Mouse (Mus musculus) layer of hippocampus, adult 2 months (tissue): ENCODE data around the gene Fgfr1op2. TPM values are rescaled to one million over a fixed set of nuclear protein-coding genes. Genes with fewer than 3 reads are reported as not detected.

Experiments used
- DNase-seq, 2 experiments: peaks; one replicate each; pipeline ENCODE4 v3.0.0; 2022; ENCODE audit warnings: low spot score in 2 of 2
- H3K27ac ChIP-seq: fragments of 200-600 bp; 2 replicates; pipeline ENCODE4 v1.8.1; 2022
- H3K4me3 ChIP-seq: fragments of 200-600 bp; 2 replicates; pipeline ENCODE4 v1.8.1; 2022; ENCODE audit warnings: mild to moderate bottlenecking
- CTCF ChIP-seq: fragments of 200-600 bp; conservative IDR thresholded peaks from 2 replicates; pipeline ENCODE4 v1.8.1; 2022; ENCODE audit warnings: antibody characterized with exemption, mild to moderate bottlenecking, moderate library complexity
- total RNA-seq, 2 experiments: library from RNA; stranded (reverse); gene quantifications; 2 replicates each; pipeline ENCODE4 v1.2.3; 2021

The Fgfr1op2 gene
- total RNA-seq, 2 experiments from 2014 or later, result 103 to 109 TPM

DNA sequence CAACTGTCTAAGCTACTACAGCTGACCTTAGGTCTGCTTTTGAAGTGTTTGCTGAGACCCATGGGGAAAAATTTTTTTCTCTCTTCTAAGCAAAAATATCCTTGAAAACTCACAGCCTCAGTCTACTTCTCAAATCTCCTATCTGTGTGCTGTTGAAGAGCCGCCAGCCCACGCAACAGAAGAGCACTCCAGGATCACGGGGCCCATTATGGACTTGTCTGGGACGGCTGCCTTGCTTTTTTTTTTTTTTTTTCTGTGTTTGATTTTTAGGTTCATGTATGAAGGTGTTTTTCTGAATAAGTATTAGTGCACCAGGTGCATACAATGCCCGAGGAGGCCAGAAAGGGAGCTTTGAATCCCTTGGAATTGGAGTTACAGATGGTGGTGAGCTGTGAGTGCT lies 59.5 kb downstream of the Fgfr1op2 start:
- no peak overlapping the region for H3K4me3 ChIP-seq
- TF ChIP-seq CTCF, result no peak
- H3K27ac ChIP-seq, result no peak overlapping the region
- no peak for DNase-seq

DNA sequence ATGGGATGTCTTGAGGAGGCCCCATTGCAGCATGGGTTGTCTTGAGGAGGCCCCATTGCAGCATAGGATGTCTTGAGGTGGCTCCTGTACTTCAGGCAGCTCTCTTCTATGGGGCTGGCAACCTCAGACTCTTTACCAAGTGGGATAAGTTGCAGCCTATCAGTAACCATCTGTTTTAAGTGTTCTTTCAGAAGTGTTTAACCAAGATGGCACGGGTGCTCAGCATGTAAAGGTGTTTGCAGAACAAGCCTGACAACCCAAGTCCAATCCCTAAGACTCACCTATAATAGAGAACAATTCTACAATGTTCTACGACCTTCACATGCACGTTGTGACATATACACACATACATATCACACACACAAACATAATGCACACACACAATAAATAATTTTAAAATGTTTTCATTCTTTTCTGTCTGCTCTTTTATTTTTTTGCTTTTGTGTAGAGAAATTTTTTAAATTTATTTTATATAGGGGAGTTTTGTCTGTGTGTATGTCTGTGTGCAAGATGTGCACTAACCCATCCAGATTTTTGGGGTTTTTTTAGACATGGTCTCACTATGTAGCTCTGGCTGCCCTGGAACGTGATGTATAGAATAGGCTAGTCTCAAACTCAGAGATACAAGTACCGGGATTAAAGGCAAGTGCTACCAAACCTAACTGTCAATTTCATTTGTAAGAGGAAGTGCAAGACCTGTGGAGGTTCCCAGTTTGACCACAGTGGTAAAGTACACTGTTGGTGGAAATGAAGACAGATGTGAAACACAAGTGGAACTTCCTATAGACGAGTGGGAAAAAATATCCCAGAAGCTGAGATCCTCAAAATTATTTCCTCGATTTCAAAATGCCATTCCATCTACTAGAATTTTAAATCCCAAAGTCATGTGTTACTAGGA lies 63.3 kb downstream of the Fgfr1op2 start:
- no peak for DNase-seq
- TF ChIP-seq CTCF, result no peak
- Histone ChIP-seq H3K27ac (no peak overlapping the region), H3K4me3 (no peak overlapping the region)

DNA sequence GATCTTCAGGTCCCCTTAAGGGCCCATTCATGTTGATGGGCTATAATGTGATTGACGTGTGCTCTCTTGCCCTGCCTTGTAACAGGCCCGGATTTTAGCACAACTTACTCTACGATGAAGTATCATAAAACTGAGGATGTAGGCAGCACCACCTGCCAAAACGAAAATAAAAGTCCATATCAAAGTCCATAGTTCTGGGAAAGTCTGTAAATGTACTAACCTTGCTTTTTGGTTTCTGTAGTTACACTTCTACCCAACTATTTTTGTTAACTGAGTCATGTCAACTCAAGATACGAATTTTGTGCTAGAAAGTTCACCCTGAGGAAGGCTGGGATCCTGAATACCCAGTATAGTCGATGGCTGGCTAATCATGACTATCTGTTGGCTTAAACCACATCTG lies 64.0 kb downstream of the Fgfr1op2 start:
- no peak for TF ChIP-seq CTCF
- Histone ChIP-seq H3K4me3 (no peak overlapping the region), H3K27ac (no peak overlapping the region)
- no peak for DNase-seq

DNA sequence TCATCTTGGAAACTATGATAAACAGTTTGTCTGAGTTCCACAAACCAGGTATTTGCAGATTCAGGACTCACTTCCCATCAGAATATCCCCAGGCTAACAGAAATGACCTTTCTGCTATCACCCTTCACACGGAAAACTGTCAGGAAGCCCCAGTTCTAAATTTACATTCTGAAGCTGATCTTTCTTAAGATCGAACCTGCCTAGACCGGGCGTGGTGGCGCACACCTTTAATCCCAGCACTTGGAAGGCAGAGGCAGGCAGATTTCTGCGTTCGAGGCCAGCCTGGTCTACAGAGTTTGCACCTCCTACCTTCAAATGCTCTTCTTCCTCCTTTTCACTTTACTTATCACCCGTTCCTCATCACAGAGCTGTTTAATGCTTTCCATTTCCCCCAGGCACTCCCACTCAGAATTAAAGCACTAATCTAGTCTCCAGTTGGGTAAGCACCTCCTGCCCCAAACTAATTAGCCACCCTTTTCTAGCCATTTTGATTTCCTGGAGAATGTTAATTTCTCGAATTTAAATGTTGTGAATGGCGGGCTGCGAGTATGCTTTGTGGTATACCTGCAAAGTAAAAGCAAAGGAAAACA lies 64.7 kb downstream of the Fgfr1op2 start:
- DNase-seq, result no peak
- TF ChIP-seq CTCF, result no peak
- Histone ChIP-seq H3K4me3 (peak overlapping the region; percentile 85), H3K27ac (peak overlapping the region; percentile 87)

DNA sequence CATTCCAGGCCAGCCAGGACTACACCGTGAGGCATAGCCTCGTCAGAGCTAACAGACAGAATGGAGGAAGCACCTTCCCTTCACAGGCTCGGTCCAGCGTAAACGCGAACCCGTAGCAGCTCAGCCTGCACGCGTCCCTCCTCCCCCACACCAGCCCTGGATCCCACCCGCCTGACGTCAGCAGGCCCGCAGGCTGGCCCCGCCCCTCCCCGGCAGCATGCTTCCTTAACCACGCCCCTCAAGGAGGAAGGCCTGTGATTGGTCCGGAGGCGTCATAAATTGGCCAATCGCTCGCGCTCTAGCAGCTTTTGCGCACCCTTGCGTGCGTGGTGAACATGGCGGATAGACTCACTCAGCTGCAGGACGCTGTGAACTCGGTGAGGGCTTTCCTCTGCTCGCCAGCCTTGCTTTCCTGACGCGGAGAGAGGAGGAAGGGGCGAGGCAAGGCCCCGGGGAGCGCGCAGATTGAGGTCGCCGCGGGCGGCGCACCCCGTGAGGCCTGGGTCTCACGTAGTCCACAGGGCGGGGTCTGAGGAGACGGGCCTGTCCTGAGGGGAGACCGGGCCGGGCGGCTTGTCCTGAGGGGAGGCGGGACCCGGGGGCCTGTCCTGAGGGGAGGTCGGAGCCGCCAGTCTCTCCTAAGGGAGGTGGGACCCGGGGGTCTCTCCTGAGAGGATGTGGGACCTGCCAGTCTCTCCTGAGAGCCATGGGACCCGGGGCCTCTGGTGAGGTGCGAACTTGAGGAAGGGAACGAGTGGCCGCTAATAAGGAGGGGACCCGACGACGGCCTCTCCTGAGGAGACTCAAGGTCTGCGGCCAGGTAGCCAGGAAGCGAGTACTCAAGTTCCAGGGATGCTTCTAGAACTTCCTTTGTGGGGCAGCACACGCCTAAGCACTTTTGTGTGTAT lies 65.5 kb downstream of the Fgfr1op2 start, which contains the start of the genes Med21 and Tm7sf3:
Gene Med21 (plus strand): TSS at position 272 of the 908 bp plus-strand sequence.
Gene Tm7sf3 (minus strand): TSS at position 549 of the 908 bp plus-strand sequence.
- TF ChIP-seq CTCF, result peak; percentile 41
- peak; percentile 98 to 99 for DNase-seq
- peak within 1 kb of the TSS; percentile 85 for H3K4me3 ChIP-seq
- H3K27ac ChIP-seq, result peak within 1 kb of the TSS; percentile 87

DNA sequence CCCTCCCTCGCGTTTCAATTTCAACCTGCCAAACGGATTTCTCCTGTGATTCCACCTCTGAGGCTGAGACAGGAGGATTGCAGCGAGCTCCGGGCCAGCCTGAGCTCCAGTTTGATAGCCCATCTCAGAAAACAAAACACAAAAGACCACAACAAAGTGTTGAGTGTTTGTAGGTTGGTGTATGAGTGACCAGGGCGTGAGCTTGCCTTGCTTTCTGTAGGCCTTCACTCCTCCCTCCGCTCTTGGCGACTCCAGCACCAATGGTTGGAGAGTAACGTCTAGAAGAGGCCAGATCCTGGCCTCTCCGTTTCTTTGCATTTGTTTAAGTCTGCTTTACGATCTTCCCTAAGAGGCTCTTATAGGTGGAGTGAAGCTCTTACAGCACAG lies 66.2 kb downstream of the Fgfr1op2 start:
- TF ChIP-seq CTCF, result no peak
- peak overlapping the region; percentile 87 for H3K27ac ChIP-seq
- H3K4me3 ChIP-seq, result peak overlapping the region; percentile 85
- DNase-seq, result no peak

Other genes with a start within 250 kb of the Fgfr1op2 start
- 10 to 100 TPM; 15.6 to 22.1 TPM for gene Itpr2, start 75.0 kb upstream of the Fgfr1op2 start, total RNA-seq
- 10 to 100 TPM; 46.8 to 51.1 TPM for gene Ints13, start 632 bp downstream of the Fgfr1op2 start, total RNA-seq
- 10 to 100 TPM; 42.8 to 44.7 TPM for gene Med21, start 65.3 kb downstream of the Fgfr1op2 start, total RNA-seq
- 10 to 100 TPM; 40.3 to 43.3 TPM for gene Tm7sf3, start 65.6 kb downstream of the Fgfr1op2 start, total RNA-seq
- 10 to 100 TPM; 21.1 to 22.5 TPM for gene Stk38l, start 147.8 kb downstream of the Fgfr1op2 start, total RNA-seq
- 10 to 100 TPM in 1 of 2 experiments, 1 to 10 TPM in 1; 9.0 to 10.4 TPM for gene Arntl2, start 218.9 kb downstream of the Fgfr1op2 start, total RNA-seq